Mouse (Mus musculus) neural tube, embryonic 12.5 days (tissue): ENCODE results near the gene Hivep3. TPM values are rescaled to one million over a fixed set of nuclear protein-coding genes. Genes with fewer than 3 reads are reported as not detected.

Experiments used
- ATAC-seq: fragments of 200-750 bp; cut with Nextera tagmentation; 2 replicates; pipeline ENCODE4 v1.8.0; 2017; ENCODE audit warnings: low read depth, mild to moderate bottlenecking, moderate TSS enrichment, moderate library complexity; ENCODE audit not compliant: low FRiP score
- H3K27ac ChIP-seq: fragments of 300-500 bp; sonication (generic); 2 replicates; pipeline ENCODE4 v1.5.1; 2016
- H3K27me3 ChIP-seq: fragments of 300-500 bp; sonication (generic); replicated peaks from 2 replicates; pipeline ENCODE4 v1.6.1; 2016; ENCODE audit warnings: mild to moderate bottlenecking
- H3K36me3 ChIP-seq: fragments of 300-500 bp; sonication (generic); 2 replicates; pipeline ENCODE4 v1.6.1; 2016; ENCODE audit warnings: mild to moderate bottlenecking
- H3K4me1 ChIP-seq: fragments of 300-500 bp; sonication (generic); 2 replicates; pipeline ENCODE4 v1.6.1; 2016
- H3K4me2 ChIP-seq: fragments of 300-500 bp; sonication (generic); replicated peaks from 2 replicates; pipeline ENCODE4 v1.6.1; 2016; ENCODE audit warnings: mild to moderate bottlenecking
- H3K4me3 ChIP-seq: fragments of 300-500 bp; sonication (generic); 2 replicates; pipeline ENCODE4 v1.5.1; 2016
- H3K9ac ChIP-seq: fragments of 300-500 bp; sonication (generic); 2 replicates; pipeline ENCODE4 v1.6.1; 2016; ENCODE audit warnings: mild to moderate bottlenecking
- H3K9me3 ChIP-seq: fragments of 300-500 bp; sonication (generic); 2 replicates; pipeline ENCODE4 v1.6.1; 2016; ENCODE audit warnings: mild to moderate bottlenecking
- WGBS: fragments of 180-500 bp; shearing (Covaris S2); methylation state at CpG from one replicate; pipeline ENCODE4 v1.1.7; 2016; 5-methylcytosine and 5-hydroxymethylcytosine counted together
- polyA plus RNA-seq: library from polyadenylated mRNA; unstranded; fragments of >200 nt; fragmentation: Nextera tagmentation; extraction: Ambion mirVana; gene quantifications from 2 replicates; pipeline ENCODE4 v1.2.1, GENCODE M21; 2016

Hivep3 gene
- polyA plus RNA-seq, 1 experiment from 2014 or later, result 11.9 TPM

DNA sequence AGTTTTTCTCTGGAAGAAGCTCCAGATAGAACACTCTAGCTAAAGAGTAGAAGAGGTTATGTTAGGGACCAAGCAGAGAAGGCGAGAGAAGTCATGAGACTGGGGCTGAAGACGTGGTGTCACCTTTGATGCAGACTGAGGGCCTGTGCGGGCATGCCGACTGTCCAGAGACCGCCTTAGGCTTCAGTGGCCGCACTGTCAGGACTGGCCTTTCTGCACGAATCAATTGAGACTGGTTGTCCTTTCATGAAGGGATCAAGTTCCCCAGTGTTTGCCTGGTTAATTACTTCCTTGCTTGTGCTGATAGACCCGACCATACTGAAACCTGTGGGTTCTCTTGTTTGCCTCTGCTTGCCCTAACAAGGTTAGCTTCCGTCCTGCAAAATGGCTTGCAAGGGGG is 99.7 kb downstream of the Hivep3 start:
- Histone ChIP-seq H3K9ac (no peak overlapping the region), H3K36me3 (no peaks in the 10 kb centered on the region), H3K4me3 (no peak overlapping the region), H3K27me3 (no peaks in the 10 kb centered on the region), H3K27ac (no peak overlapping the region), H3K9me3 (no peaks in the 10 kb centered on the region), H3K4me2 (no peak overlapping the region), H3K4me1 (no peaks in the 10 kb centered on the region)
- WGBS, result 75% methylated on average over 9 of the region's 9 CpGs
- ATAC-seq, result no peak

DNA sequence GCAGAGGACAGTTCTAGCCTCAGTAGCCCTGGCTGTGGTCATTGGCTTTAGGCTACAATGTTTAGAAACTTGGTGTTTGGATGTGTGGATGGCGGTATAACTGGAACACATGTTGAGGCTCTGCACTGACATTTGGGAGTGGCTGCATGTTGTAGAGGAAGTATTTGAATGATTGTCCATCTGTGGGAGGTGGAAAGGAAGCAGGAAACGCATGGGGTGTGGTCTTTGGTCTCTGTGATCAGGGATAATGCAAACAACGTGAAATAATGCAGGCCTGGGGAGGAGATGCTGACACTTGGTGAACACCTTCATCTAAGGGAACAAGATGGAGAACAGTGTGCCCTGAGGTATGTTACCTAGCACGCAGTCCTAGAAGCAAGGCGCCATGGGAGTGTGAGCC is 100.3 kb downstream of the Hivep3 start:
- Histone ChIP-seq H3K27ac (no peak overlapping the region), H3K4me1 (no peaks in the 10 kb centered on the region), H3K4me3 (no peak overlapping the region), H3K9me3 (no peaks in the 10 kb centered on the region), H3K36me3 (no peaks in the 10 kb centered on the region), H3K4me2 (no peak overlapping the region), H3K9ac (no peak overlapping the region), H3K27me3 (no peaks in the 10 kb centered on the region)
- ATAC-seq, result no peak
- 80% methylated on average over 5 of the region's 5 CpGs for WGBS

DNA sequence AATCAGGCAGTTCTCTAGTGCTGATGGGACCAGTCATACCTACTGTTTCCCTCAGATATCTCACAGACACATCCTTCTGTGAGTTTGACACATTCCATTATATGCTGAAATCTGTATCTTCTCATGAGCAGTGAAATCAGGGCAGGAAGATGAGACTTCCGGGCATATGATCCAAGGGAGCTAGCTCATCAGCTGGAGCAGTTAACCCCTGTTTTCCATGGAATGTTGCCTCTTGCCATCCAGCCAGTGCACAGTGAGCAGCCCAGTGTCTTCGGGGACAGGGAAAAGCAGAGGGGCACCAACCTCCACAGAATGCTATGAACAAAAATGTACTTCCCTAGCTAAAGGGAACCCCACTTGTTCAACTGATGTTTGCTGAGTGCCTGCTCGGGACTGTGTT is 102.6 kb downstream of the Hivep3 start:
- H3K27ac ChIP-seq, result no peak overlapping the region
- no peaks in the 10 kb centered on the region for H3K27me3 ChIP-seq
- H3K9ac ChIP-seq, result no peak overlapping the region
- no peak overlapping the region for H3K4me3 ChIP-seq
- WGBS, result 85% methylated on average over 3 of the region's 3 CpGs
- H3K9me3 ChIP-seq, result no peaks in the 10 kb centered on the region
- no peaks in the 10 kb centered on the region for H3K36me3 ChIP-seq
- H3K4me1 ChIP-seq, result no peaks in the 10 kb centered on the region
- no peak for ATAC-seq
- H3K4me2 ChIP-seq, result no peak overlapping the region

DNA sequence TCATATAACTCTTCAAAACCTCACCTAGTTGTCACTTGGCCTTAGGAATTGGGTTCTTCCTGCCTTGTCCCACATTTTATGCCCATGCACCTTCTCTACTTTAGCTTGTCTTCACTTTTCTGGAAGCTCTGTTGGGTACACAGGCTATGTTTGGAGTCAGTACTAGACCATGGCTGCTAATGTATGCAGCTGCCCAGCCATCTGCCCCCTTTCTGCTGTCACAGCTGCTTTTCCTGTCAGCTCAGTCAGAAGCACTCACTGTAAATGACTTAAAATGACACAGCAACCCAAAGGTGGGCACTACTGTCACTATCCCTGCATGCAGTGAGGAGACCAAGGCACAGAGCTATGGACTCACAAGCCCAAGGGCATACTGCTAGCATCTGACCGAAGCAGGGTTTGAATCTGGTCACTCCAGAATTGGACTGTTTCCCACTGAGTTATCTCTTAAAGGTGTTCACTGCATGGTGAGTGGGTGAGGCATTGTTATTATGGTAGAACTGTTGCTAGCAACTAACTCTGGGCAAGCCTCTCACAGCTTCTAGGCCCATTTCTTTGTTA is 104.0 kb downstream of the Hivep3 start:
- H3K9ac ChIP-seq, result no peak overlapping the region
- no peaks in the 10 kb centered on the region for H3K4me1 ChIP-seq
- no peak overlapping the region for H3K4me3 ChIP-seq
- H3K27me3 ChIP-seq, result no peaks in the 10 kb centered on the region
- H3K4me2 ChIP-seq, result no peak overlapping the region
- ATAC-seq, result no peak
- H3K27ac ChIP-seq, result no peak overlapping the region
- no peaks in the 10 kb centered on the region for H3K9me3 ChIP-seq
- WGBS, result 85% methylated on average over 1 of the region's 1 CpGs
- H3K36me3 ChIP-seq, result no peaks in the 10 kb centered on the region

DNA sequence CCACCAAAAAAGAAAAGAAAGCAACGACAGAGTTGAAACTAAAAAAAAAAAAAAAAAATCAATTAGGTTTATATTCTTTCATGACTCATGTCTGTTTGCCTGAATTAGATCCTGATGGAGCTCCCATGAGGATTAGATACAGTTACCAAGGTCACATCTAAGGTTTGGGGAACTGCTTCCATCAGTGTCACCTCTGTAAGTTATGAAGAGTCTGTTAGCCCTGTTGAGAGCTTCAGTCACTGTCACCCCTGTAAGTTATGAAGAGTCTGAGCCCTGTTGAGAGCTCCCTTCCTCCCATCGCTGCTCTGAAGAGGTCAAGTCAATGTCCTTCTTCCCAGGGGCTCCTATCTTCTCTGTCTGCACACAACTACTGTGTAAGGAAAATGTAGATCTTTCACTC is 104.7 kb downstream of the Hivep3 start:
- no peak overlapping the region for H3K9ac ChIP-seq
- H3K9me3 ChIP-seq, result no peaks in the 10 kb centered on the region
- no peaks in the 10 kb centered on the region for H3K27me3 ChIP-seq
- no peak overlapping the region for H3K27ac ChIP-seq
- ATAC-seq, result no peak
- H3K4me2 ChIP-seq, result no peak overlapping the region
- no peaks in the 10 kb centered on the region for H3K4me1 ChIP-seq
- H3K4me3 ChIP-seq, result no peak overlapping the region
- H3K36me3 ChIP-seq, result no peaks in the 10 kb centered on the region
- 84% methylated on average over 2 of the region's 2 CpGs for WGBS

DNA sequence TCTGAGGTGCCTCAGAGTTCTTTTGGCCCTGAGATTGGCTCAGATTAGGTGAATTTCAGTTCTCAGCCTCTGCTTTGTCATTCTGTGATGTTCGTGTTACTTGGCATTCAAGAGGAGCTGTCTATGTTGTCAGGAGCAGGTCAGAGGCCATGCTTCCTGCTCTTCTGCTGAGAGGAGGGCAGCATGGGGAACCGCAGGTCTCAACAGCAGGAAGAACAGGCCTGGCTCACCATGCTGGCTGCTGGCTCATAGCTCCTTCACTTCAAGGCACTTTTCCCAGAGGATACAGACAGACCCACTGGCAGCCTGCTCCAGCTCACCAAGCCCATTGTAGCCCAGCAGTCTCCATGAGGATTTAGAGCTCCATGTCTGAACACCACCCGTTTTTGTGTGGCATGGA is 109.7 kb downstream of the Hivep3 start:
- no peaks in the 10 kb centered on the region for H3K9me3 ChIP-seq
- H3K36me3 ChIP-seq, result no peaks in the 10 kb centered on the region
- 61% methylated on average over 3 of the region's 3 CpGs for WGBS
- H3K4me1 ChIP-seq, result no peaks in the 10 kb centered on the region
- H3K4me2 ChIP-seq, result no peak overlapping the region
- no peak for ATAC-seq
- H3K27ac ChIP-seq, result no peak overlapping the region
- no peak overlapping the region for H3K4me3 ChIP-seq
- H3K27me3 ChIP-seq, result no peaks in the 10 kb centered on the region
- no peak overlapping the region for H3K9ac ChIP-seq

DNA sequence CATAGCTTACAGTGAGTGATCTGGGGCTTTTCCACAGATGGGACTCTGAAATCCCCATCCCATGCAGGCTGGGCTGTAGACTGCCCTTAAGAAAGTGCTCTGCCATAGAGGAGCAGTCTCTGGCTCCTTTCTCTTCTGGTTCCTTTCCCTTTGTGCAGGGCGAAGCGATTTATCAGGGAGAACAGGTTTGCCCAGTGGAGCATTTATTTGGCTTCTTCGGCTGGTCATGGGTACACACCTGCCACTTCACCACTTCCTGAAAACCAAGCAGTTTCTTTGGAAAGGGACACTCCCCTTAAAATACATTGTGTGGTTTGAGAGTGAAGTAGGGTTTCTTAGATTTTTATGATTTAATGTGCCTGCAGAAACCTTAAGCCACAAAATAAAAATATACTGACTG is 110.7 kb downstream of the Hivep3 start:
- Histone ChIP-seq H3K27ac (no peak overlapping the region), H3K9me3 (no peaks in the 10 kb centered on the region), H3K9ac (no peak overlapping the region), H3K4me1 (no peaks in the 10 kb centered on the region), H3K36me3 (no peaks in the 10 kb centered on the region), H3K4me2 (no peak overlapping the region), H3K27me3 (no peaks in the 10 kb centered on the region), H3K4me3 (no peak overlapping the region)
- 75% methylated on average over 3 of the region's 3 CpGs for WGBS
- no peak for ATAC-seq

DNA sequence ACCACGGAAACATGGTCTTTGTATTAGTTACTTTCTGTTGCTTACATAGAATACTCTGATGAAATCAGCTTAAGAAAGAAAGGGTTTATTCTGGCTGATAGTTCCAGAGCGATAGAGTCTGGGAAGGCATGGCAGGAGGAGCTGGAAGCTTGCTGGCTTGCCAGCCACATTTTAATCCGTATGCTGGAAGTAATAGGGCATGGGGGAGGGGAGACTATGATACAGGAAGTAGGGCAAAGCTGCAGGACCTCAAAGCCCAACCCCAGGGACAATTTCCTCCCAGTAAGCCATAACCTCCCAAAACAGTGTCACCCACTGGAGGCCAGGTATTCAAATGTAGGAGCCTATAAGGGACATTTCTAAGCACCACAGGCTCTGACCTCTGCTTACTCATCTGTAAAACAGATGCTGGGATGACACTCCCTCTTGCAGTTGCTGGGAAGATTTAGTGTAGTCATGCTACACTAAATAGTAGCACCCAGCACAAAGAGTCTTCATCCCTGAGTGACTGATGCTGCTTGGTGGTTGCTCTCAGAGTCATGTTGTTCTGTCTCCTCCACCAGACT is 112.1 kb downstream of the Hivep3 start:
- H3K9me3 ChIP-seq, result no peaks in the 10 kb centered on the region
- no peak overlapping the region for H3K27ac ChIP-seq
- H3K36me3 ChIP-seq, result no peaks in the 10 kb centered on the region
- no peaks in the 10 kb centered on the region for H3K4me1 ChIP-seq
- no peak overlapping the region for H3K4me3 ChIP-seq
- H3K4me2 ChIP-seq, result no peak overlapping the region
- WGBS, result 79% methylated on average over 3 of the region's 3 CpGs
- H3K9ac ChIP-seq, result no peak overlapping the region
- ATAC-seq, result no peak
- H3K27me3 ChIP-seq, result no peaks in the 10 kb centered on the region

DNA sequence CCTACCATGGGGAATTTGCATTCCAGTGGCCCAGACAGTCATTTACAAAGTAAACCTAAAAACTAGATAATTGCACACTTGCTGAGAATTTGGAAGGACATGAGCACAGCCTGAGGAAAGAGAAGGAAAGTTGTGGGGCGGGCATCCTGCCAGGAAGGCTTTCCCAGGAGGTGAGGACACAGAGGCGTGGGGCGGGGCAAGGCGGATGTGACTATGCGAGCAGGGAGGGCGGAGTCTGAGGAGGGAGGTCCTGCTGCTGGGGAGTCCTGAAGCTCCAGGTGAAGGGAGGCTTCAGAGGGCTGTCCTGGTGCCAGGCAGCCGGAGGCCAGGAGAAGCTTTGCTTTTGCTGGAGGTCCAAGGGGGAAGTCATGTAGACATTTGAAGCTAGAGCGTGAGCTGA is 118.9 kb downstream of the Hivep3 start:
- no peaks in the 10 kb centered on the region for H3K27me3 ChIP-seq
- no peak overlapping the region for H3K4me2 ChIP-seq
- no peak overlapping the region for H3K9ac ChIP-seq
- H3K4me1 ChIP-seq, result no peaks in the 10 kb centered on the region
- ATAC-seq, result no peak
- no peaks in the 10 kb centered on the region for H3K9me3 ChIP-seq
- no peak overlapping the region for H3K4me3 ChIP-seq
- WGBS, result 71% methylated on average over 8 of the region's 8 CpGs
- no peak overlapping the region for H3K27ac ChIP-seq
- no peaks in the 10 kb centered on the region for H3K36me3 ChIP-seq

DNA sequence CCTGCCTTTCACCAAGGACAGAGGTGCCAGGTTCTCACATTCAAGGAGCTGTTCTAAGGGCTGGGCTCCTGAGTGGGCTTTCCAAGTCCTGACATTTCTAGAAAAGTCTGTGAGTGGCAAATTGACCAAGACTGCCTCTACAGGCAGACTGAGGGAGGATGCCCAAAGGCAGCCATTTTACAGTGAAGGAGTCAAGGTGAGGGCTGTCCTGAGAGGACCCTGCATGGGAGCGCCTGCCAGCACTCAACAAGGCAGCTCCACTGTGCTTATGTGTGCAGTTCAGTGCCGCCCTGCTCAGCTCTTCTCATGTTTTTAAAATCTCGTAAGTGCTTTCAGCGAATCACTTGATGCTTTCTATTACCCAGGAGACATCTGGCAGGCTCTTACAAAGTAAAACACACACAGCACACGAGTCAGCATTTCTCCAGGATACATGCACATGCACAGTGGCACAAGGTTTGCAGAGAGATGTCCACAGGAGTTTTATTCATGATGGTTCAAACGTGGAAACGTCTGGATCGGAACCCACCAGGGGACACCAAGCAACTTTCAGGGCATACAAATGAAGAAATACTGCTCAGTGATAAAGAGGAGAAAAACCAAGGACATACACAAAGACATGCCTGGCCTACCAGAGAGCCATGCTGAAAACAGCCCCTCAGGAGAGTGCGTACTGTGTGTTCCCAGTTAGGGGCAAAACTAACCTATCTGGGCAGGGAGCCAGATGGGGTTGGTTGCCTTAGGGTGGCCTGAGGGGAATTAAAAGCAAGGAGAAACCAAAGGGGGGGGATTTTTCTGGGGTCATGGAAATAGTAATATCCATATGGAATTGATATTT is 120.9 kb downstream of the Hivep3 start:
- no peak overlapping the region for H3K4me3 ChIP-seq
- no peaks in the 10 kb centered on the region for H3K36me3 ChIP-seq
- no peaks in the 10 kb centered on the region for H3K4me1 ChIP-seq
- H3K4me2 ChIP-seq, result no peak overlapping the region
- no peak for ATAC-seq
- H3K27me3 ChIP-seq, result no peaks in the 10 kb centered on the region
- no peak overlapping the region for H3K9ac ChIP-seq
- H3K27ac ChIP-seq, result no peak overlapping the region
- 73% methylated on average over 9 of the region's 9 CpGs for WGBS
- H3K9me3 ChIP-seq, result no peaks in the 10 kb centered on the region

DNA sequence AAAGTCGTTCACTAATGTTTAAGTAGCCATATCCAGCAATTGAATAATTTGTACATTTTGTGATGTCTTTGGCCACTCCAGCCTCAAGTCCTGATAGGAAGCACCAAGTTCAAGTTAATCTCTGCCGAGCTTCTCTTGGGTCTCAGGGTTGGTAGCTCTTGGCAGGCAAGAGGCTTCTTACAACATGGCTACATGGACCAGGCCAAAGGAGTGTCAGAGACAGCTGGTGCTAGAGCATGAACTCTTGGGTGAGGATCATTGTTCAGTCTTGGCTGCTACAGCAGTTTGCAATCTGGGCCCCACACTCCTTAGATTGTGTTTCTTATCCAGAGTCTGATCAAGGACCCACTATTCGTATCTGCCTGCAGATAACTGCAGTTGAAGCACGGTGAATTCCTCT is 125.9 kb downstream of the Hivep3 start:
- no peaks in the 10 kb centered on the region; the same call in 1 of the 2 replicates for H3K27me3 ChIP-seq
- H3K9me3 ChIP-seq, result no peaks in the 10 kb centered on the region
- H3K4me3 ChIP-seq, result no peak overlapping the region
- no peak overlapping the region for H3K27ac ChIP-seq
- ATAC-seq, result no peak
- no peaks in the 10 kb centered on the region for H3K36me3 ChIP-seq
- WGBS, result 84% methylated on average over 4 of the region's 4 CpGs
- no peak overlapping the region for H3K9ac ChIP-seq
- H3K4me2 ChIP-seq, result no peak overlapping the region
- no peaks in the 10 kb centered on the region for H3K4me1 ChIP-seq

DNA sequence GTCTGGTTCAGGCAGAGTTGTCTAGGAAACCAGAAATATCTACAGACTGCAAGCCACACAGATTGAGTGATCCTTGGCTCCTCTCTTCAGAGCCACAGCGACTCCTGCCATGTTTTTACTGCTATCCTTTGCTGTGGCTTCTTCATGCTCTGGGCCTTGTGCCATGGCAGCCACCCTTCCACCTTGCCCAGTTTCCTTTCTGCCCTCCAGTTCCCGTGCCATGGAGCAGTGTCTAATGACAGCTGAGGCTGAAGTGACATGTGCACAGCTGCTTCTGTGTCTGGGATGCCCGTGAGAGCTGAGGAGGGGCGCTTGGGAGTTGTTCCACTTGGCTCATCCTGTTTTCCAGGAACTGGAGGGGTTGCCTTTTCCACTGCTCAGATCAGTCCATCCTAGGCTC is 127.4 kb downstream of the Hivep3 start:
- WGBS, result 78% methylated on average over 4 of the region's 4 CpGs
- Histone ChIP-seq H3K4me2 (no peak overlapping the region), H3K27me3 (no peaks in the 10 kb centered on the region; the same call in 1 of the 2 replicates), H3K4me1 (no peaks in the 10 kb centered on the region), H3K4me3 (no peak overlapping the region), H3K9me3 (no peaks in the 10 kb centered on the region), H3K36me3 (no peaks in the 10 kb centered on the region), H3K9ac (no peak overlapping the region), H3K27ac (no peak overlapping the region)
- no peak for ATAC-seq
